Mouse (Mus musculus) thymus, adult 2 months (tissue): ENCODE data around the gene Pxylp1. TPM values are rescaled to one million over a fixed set of nuclear protein-coding genes. Genes with fewer than 3 reads are reported as not detected.

Source experiments
- DNase-seq: peaks from one replicate; pipeline ENCODE4 v3.0.0; 2021
- H3K27ac ChIP-seq: fragments of 200-500 bp; 2 replicates; pipeline ENCODE4 v1.5.1; 2012; ENCODE audit warnings: low read length, control low read depth; ENCODE audit not compliant: control insufficient read depth, insufficient read depth
- H3K27me3 ChIP-seq: fragments of 200-500 bp; 2 replicates; pipeline ENCODE4 v1.6.1; 2012; ENCODE audit warnings: mild to moderate bottlenecking, low read length, moderate library complexity, mixed read lengths; ENCODE audit not compliant: control insufficient read depth, insufficient read depth
- H3K36me3 ChIP-seq: fragments of 200-500 bp; 2 replicates; pipeline ENCODE4 v1.6.1; 2012; ENCODE audit warnings: mild to moderate bottlenecking, low read length, moderate library complexity; ENCODE audit not compliant: control insufficient read depth, insufficient read depth
- H3K4me1 ChIP-seq: fragments of 200-500 bp; replicated peaks from 2 replicates; pipeline ENCODE4 v1.6.1; 2012; ENCODE audit warnings: low read length; ENCODE audit not compliant: control insufficient read depth, insufficient read depth
- H3K4me3 ChIP-seq: fragments of 200-500 bp; 2 replicates; pipeline ENCODE4 v1.5.1; 2012; ENCODE audit warnings: mild to moderate bottlenecking, low read length, control low read depth, moderate library complexity; ENCODE audit not compliant: control insufficient read depth, insufficient read depth
- CTCF ChIP-seq: fragments of 200-500 bp; IDR thresholded peaks from 2 replicates; pipeline ENCODE4 v1.5.1; 2012; ENCODE audit warnings: mild to moderate bottlenecking, control low read depth, low read length, moderate library complexity, borderline replicate concordance; ENCODE audit not compliant: control insufficient read depth, poor library complexity, insufficient read depth; ENCODE audit errors: extremely low read depth
- POLR2A ChIP-seq: fragments of 200-500 bp; IDR thresholded peaks from 2 replicates; pipeline ENCODE4 v1.6.1; 2012; ENCODE audit warnings: mild to moderate bottlenecking, low read length, control low read depth, moderate library complexity; ENCODE audit not compliant: control insufficient read depth, poor library complexity, insufficient read depth; ENCODE audit errors: extremely low read depth
- WGBS: fragments of 180-500 bp; shearing (Covaris S2); methylation state at CpG from one replicate; pipeline ENCODE4 v1.1.7; 2018; 5-methylcytosine and 5-hydroxymethylcytosine counted together
- polyA plus RNA-seq: library from polyadenylated mRNA; depleted of rRNA; stranded (reverse); fragments of >200 nt; gene quantifications from 2 replicates; pipeline ENCODE4 v1.2.3, GENCODE M21; 2012

Pxylp1 gene
- polyA plus RNA-seq, 1 experiment = 4.4 TPM

- Histone ChIP-seq H3K36me3 (no peaks in the 10 kb centered on the region), H3K27ac (no peak overlapping the region), H3K4me3 (no peak overlapping the region), H3K4me1 (peaks cover 6% of the 10 kb centered on the region), H3K27me3 (no peaks in the 10 kb centered on the region)
- DNase-seq = no peak
- TF ChIP-seq CTCF (no peak), POLR2A (no peak)
- WGBS = 91% methylated on average over 3 of the region's 3 CpGs
Measured at GRCm38 (mm10) chr9:96797311-96797710, 95.2 kb downstream of the Pxylp1 start.

- H3K27me3 ChIP-seq = no peaks in the 10 kb centered on the region
- peak; percentile 15 for DNase-seq
- H3K27ac ChIP-seq = peak overlapping the region; percentile 64; the same call in 1 of the 2 replicates
- no peak for TF ChIP-seq CTCF
- WGBS = 7% methylated on average over 10 of the region's 10 CpGs
- peaks cover 6% of the 10 kb centered on the region for H3K4me1 ChIP-seq
- H3K36me3 ChIP-seq = no peaks in the 10 kb centered on the region
- peak overlapping the region; percentile 46 for H3K4me3 ChIP-seq
Measured at GRCm38 (mm10) chr9:96795399-96795928, 97.0 kb downstream of the Pxylp1 start.

GRCm38 (mm10) chr9:96794601-96795000 is 97.9 kb downstream of the Pxylp1 start:
- 99% methylated on average over 2 of the region's 2 CpGs for WGBS
- no peak overlapping the region for H3K4me3 ChIP-seq
- DNase-seq = no peak
- H3K27me3 ChIP-seq = no peaks in the 10 kb centered on the region
- H3K27ac ChIP-seq = no peak overlapping the region
- H3K36me3 ChIP-seq = no peaks in the 10 kb centered on the region
- TF ChIP-seq POLR2A (no peak), CTCF (no peak)
- peaks cover 6% of the 10 kb centered on the region for H3K4me1 ChIP-seq

GRCm38 (mm10) chr9:96792543-96792942 is 99.9 kb downstream of the Pxylp1 start:
- TF ChIP-seq POLR2A (no peak), CTCF (no peak)
- H3K36me3 ChIP-seq = no peaks in the 10 kb centered on the region
- WGBS = 90% methylated on average over 2 of the region's 2 CpGs
- no peak overlapping the region for H3K4me3 ChIP-seq
- no peaks in the 10 kb centered on the region for H3K27me3 ChIP-seq
- H3K4me1 ChIP-seq = peaks cover 10% of the 10 kb centered on the region
- DNase-seq = no peak
- H3K27ac ChIP-seq = no peak overlapping the region

GRCm38 (mm10) chr9:96790389-96791007 is 102.0 kb downstream of the Pxylp1 start:
- H3K4me1 ChIP-seq = peaks cover 21% of the 10 kb centered on the region
- 85% methylated on average over 4 of the region's 4 CpGs for WGBS
- no peak overlapping the region for H3K4me3 ChIP-seq
- no peaks in the 10 kb centered on the region for H3K27me3 ChIP-seq
- DNase-seq = peak; percentile 9
- H3K36me3 ChIP-seq = no peaks in the 10 kb centered on the region
- no peak overlapping the region for H3K27ac ChIP-seq
- TF ChIP-seq CTCF (no peak), POLR2A (no peak)

GRCm38 (mm10) chr9:96789906-96790305 is 102.6 kb downstream of the Pxylp1 start:
- 94% methylated on average over 3 of the region's 3 CpGs for WGBS
- no peak for TF ChIP-seq POLR2A
- TF ChIP-seq CTCF = no peak
- no peaks in the 10 kb centered on the region for H3K27me3 ChIP-seq
- H3K27ac ChIP-seq = no peak overlapping the region
- peaks cover 23% of the 10 kb centered on the region for H3K4me1 ChIP-seq
- H3K36me3 ChIP-seq = no peaks in the 10 kb centered on the region
- H3K4me3 ChIP-seq = no peak overlapping the region
- DNase-seq = no peak
